9 mouse cellular contexts compared by ENCODE assay signal in genomic region chr5:38466569-38467110, GRCm38 (mm10).
"Had no signal": no experiment of that assay in that cellular context is flagged by ENCODE, and none has a peak within 500 bp of the region (broad histone marks: within the 10 kb centered on the region; RNA-seq: fewer than 3 reads in every experiment).

No protein-coding gene starts in this region.

- ATAC-seq: intestine, embryonic 16.5 days; midbrain, embryonic 13.5 days had no signal

- H3K9ac ChIP-seq: limb, embryonic 15.5 days; midbrain, embryonic 13.5 days had no signal

- H3K4me2 ChIP-seq: limb, embryonic 15.5 days; midbrain, embryonic 13.5 days had no signal

- H3K4me3 ChIP-seq: limb, embryonic 15.5 days; midbrain, embryonic 13.5 days had no signal

- H3K36me3 ChIP-seq: limb, embryonic 15.5 days; midbrain, embryonic 13.5 days had no signal

- H3K4me1 ChIP-seq: limb, embryonic 15.5 days; midbrain, embryonic 13.5 days had no signal

- DNase-seq: layer of hippocampus, adult 9-11 months; layer of hippocampus, postnatal 36 days; lung, adult 18-20 months; right cerebral cortex, postnatal 14 days; thymus, adult 18-20 months; thymus, postnatal 36 days had no signal

- H3K27me3 ChIP-seq: limb, embryonic 15.5 days; midbrain, embryonic 13.5 days had no signal

- H3K27ac ChIP-seq: limb, embryonic 15.5 days; midbrain, embryonic 13.5 days had no signal

- H3K9me3 ChIP-seq: limb, embryonic 15.5 days; midbrain, embryonic 13.5 days had no signal
